Mouse (Mus musculus): Measurements from ENCODE around the gene Clic4. TPM values are rescaled to one million over a fixed set of nuclear protein-coding genes. Genes with fewer than 3 reads are reported as not detected.

The Clic4 gene
- total RNA-seq, 2 experiments from 2014 or later: 121 to 144 TPM

- ATAC-seq (replicated peaks; ENCODE audit: low FRiP score, poor library complexity, severe bottlenecking): no peak
Observed at GRCm38 (mm10) chr4:135241669-135242068, 30.9 kb downstream of the Clic4 start.

- no peak for ATAC-seq (replicated peaks; ENCODE audit: low FRiP score, poor library complexity, severe bottlenecking)
Observed at GRCm38 (mm10) chr4:135241106-135241505, 31.5 kb downstream of the Clic4 start.

- no peak for ATAC-seq (replicated peaks; ENCODE audit: low FRiP score, poor library complexity, severe bottlenecking)
Observed at GRCm38 (mm10) chr4:135240329-135240728, 32.3 kb downstream of the Clic4 start.

DNA sequence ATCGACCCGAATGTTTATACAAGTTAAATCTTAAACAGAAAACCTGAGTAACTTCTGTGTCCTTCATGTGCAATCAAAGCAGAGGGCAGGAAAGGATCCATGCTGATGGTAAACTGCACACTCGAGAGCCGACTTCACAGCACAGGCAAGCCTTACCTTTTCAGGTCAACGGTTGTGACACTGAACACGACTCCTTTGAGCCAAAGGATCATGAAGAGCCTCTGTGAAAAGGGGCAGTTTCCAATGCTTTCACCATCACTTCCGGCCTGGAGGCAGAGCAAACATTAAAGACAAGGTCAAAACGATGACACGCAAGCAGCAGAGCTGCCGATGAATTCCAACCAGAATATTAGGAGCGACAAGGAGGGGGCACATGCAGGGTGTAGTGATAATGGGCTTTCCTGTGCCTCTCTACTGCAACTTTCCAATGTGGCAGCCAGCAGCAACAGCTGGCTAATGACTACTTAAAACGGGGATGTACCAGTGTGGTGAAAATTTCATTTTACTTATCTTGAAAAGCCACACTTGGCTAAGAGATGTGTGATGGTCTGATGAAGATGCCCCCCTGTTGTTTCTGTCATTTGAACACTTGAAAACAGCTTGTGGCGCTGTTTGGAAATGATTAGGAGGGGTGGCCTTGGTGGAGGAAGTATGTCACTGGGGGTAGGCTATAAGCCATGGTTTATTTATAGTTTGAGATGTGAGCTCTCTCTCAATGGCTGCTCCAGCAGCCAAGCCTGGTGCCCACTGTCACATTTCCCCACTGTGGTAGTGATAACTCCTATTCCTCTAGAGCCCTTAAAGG lies 33.7 kb downstream of the Clic4 start:
- ATAC-seq (replicated peaks; ENCODE audit: low FRiP score, poor library complexity, severe bottlenecking): peak; percentile 39

GRCm38 (mm10) chr4:135236658-135237057 lies 36.0 kb downstream of the Clic4 start:
- no peak for ATAC-seq (replicated peaks; ENCODE audit: low FRiP score, poor library complexity, severe bottlenecking)

DNA sequence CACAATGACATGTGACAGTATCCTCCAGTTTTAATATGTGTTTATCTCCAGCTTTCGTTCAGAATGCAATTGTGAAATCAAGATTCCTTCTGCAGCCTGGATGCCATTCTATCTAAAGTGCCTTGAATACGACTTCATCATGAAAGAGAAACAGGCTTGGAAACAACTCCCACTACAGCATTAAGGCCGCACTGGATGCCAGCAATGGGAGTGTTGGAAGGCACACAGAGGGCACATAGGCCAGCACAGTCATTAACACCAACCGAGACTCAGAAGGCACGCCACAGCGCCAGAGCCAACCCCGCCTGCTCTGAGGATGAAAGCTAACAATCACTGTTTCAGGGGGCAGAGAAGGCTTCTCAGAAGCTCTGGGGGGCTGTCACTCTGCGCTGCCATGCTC lies 37.1 kb downstream of the Clic4 start:
- no peak for ATAC-seq (replicated peaks; ENCODE audit: low FRiP score, poor library complexity, severe bottlenecking)

DNA sequence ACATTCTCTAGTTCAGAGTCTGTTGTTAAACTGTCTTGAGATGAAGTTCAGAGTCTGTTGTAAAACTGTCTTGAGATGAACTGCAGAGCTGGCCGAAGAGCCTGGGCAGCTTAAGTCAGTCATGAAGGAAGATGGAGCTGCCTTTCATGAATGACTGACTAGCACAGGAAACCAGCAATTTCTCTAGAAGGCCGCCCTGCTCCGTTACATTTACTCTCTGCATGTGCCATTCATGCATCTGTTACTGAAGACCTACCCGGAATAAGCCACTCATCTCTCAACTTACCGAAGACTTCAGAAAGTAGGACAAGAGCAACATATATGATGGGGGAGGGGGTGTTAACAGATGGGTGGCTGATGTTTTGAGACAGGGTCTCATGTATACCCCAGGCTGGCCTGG lies 40.1 kb downstream of the Clic4 start:
- ATAC-seq (replicated peaks; ENCODE audit: low FRiP score, poor library complexity, severe bottlenecking): no peak

- ATAC-seq (replicated peaks; ENCODE audit: low FRiP score, poor library complexity, severe bottlenecking): no peak
Observed at GRCm38 (mm10) chr4:135231543-135231942, 41.1 kb downstream of the Clic4 start.

DNA sequence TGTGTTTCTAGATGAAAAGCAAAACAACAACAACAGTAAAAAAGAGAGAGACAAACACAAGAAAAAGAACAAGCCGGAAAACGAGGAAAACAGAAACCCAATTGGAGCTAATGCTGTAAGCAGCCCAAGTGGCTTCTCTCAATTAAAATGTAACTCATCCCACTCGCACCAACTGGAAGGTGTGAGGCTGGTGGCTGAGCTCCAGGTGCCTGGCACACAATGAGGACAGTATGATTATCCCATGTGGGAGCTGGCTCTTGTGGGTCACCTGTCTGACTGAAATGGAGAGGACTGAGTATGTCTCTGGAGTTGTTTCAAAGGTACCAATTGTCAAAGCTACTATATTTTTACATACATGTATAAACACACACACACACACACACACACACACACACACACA lies 41.5 kb downstream of the Clic4 start:
- no peak for ATAC-seq (replicated peaks; ENCODE audit: low FRiP score, poor library complexity, severe bottlenecking)

GRCm38 (mm10) chr4:135230661-135231060 lies 42.0 kb downstream of the Clic4 start:
- no peak for ATAC-seq (replicated peaks; ENCODE audit: low FRiP score, poor library complexity, severe bottlenecking)

DNA sequence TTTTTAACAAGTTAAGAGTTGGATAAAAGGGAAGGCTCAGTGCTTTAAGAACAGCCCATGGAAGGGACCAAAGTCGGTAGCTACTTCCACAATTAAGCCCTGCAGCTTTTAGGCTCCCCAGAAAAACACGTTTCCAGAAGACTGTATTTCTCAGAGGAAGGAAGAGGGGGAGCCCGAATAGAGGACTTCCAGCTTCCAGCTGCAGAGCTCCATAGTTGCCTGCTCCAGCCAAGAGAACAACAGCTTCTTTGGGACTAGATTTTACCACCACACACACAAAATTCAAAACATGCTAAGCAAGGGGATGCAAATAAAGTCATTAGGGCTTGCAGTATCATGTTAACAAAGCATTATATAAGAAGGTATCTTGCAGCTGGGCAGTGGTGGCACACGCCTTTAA lies 42.7 kb downstream of the Clic4 start:
- ATAC-seq (replicated peaks; ENCODE audit: low FRiP score, poor library complexity, severe bottlenecking): no peak

DNA sequence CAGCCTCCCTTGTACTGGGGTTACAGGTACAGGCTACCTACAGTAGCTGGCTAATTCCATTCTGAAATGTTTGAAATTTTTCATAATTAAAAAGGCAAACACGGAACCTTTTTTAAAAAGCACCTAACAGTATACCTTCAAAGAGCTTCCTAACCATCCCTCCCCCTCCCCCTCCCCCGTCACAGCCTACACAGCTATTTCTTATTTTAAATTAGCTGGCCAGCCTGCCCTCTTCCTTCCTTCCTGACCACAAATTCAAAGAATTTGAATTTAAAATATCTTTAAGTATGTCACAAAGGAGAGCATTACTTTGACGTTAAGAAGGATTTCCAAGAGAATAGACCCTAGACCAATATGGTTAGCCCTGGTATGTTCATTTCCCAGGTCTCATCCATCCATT lies 44.5 kb downstream of the Clic4 start:
- ATAC-seq (replicated peaks; ENCODE audit: low FRiP score, poor library complexity, severe bottlenecking): no peak

GRCm38 (mm10) chr4:135226008-135226667 lies 46.5 kb downstream of the Clic4 start:
- no peak for ATAC-seq (replicated peaks; ENCODE audit: low FRiP score, poor library complexity, severe bottlenecking)

DNA sequence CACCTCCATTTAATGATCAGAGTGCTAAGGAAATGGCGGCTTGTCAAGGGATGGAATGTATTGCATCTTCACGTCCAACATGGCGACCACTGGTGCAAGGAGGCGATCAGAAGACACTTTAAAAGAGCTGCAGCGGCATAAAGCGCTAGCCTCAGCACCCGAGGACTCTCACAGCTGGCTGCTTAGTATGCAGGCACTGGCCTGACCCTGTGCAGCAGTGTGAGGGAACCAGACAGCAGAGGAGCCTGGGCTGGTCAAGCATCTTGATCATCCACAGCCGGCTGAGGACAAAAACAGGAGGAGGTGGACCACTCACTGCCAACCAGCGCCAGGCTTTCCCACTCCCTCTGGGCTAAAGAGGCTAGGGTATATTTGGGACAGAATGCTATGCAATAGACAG lies 48.8 kb downstream of the Clic4 start:
- ATAC-seq (replicated peaks; ENCODE audit: low FRiP score, poor library complexity, severe bottlenecking): no peak

- no peak for ATAC-seq (replicated peaks; ENCODE audit: low FRiP score, poor library complexity, severe bottlenecking)
Observed at GRCm38 (mm10) chr4:135221632-135222407, 50.8 kb downstream of the Clic4 start.

GRCm38 (mm10) chr4:135220641-135221040 lies 52.0 kb downstream of the Clic4 start:
- ATAC-seq (replicated peaks; ENCODE audit: low FRiP score, poor library complexity, severe bottlenecking): no peak

DNA sequence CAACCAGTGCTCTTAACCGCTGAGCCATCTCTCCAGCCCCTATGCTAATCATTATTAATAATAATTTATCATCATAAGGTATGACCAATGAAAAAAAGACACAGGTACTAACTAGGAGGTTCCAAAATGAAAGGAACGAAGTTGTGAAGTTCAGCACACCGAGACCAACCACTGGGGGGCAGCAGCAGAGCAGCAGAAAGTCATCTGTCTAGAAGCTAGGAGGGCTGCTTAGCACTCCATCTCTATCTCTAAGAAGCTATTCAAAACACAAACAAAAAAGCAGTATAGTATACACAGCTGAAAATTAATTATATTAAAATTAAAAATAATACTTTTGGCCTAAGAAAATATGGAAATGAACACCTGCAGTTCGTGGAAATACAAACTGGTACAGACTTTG lies 53.0 kb downstream of the Clic4 start:
- ATAC-seq (replicated peaks; ENCODE audit: low FRiP score, poor library complexity, severe bottlenecking): peak; percentile 70; the same call in 1 of the 2 replicates

DNA sequence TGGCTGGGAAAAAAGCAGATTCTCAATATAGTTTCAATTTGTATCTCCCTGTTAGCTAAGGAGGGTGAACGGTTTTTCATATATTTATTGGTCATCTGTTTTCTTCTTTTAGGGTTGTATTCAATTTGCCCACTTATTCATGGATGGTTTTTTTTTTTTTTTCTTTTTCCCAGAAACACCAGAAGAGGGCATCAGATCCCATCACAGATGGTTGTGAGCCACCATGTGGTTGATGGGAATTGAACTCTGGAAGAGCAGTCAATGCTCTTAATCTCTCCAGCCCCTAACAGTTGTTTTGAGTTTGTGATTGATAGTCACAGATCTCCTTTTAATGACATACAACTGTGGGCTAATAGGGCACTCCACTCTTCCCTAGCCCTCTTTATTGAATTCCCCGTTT lies 62.8 kb downstream of the Clic4 start:
- no peak for ATAC-seq (replicated peaks; ENCODE audit: low FRiP score, poor library complexity, severe bottlenecking)

GRCm38 (mm10) chr4:135205711-135206600 lies 66.7 kb downstream of the Clic4 start:
- ATAC-seq (replicated peaks; ENCODE audit: low FRiP score, poor library complexity, severe bottlenecking): peak; percentile 90

GRCm38 (mm10) chr4:135205254-135205653 lies 67.4 kb downstream of the Clic4 start:
- ATAC-seq (replicated peaks; ENCODE audit: low FRiP score, poor library complexity, severe bottlenecking): no peak

All from erythroid progenitor cell, adult 5-6 weeks (primary cell).